Mouse (Mus musculus) layer of hippocampus, postnatal 10 days (tissue): ENCODE data around the gene Tfec. TPM values are rescaled to one million over a fixed set of nuclear protein-coding genes. Genes with fewer than 3 reads are reported as not detected.

Experiments used
- DNase-seq, 2 experiments: peaks; one replicate each; pipeline ENCODE4 v3.0.0; 2021; ENCODE audit warnings: low spot score in 2 of 2
- long read RNA-seq: library from polyadenylated mRNA; stranded (forward); transcript quantifications from one replicate; pipeline ENCODE4 v2.0.0, GENCODE M21; 2023
- total RNA-seq, 2 experiments: library from RNA; stranded (reverse); gene quantifications; 2 replicates each; pipeline ENCODE4 v1.2.3; 2021

Gene Tfec
- under 1 TPM in 1 of 2 experiments, not detected in 1; 0.46 TPM for total RNA-seq
- long read RNA-seq = 0 reads

DNA sequence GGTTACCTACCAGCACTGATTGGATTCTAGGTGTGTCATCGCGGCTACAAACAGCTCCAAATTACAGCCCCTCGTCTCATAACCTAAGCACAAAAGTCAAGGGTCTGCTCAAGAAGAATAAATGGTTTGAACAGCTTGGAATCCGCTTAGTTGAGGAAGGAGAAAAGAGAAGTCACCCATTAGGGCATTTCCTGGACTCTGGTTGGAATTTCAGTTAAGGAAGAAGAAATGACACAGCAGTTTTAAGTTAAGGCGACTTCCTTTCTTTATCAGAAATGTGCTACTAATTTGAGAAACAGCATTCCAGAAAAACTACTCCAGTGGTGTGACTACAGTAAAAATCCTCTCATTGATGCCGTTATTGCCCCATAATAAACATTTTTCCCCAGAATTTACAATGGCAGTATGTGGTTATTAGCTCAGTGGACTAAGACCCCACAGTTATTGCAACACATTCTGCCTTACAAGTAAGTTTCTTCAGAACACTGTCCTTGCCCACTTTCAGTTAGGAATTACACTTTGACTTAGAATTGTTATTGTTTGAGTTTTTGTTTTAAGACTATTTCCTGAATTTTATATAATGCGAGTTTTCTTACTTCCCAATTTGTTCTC, at the start of gene Tfec:
Gene Tfec (minus strand): TSS at position 191 of the 612 bp plus-strand sequence.
- DNase-seq = no peak

DNA sequence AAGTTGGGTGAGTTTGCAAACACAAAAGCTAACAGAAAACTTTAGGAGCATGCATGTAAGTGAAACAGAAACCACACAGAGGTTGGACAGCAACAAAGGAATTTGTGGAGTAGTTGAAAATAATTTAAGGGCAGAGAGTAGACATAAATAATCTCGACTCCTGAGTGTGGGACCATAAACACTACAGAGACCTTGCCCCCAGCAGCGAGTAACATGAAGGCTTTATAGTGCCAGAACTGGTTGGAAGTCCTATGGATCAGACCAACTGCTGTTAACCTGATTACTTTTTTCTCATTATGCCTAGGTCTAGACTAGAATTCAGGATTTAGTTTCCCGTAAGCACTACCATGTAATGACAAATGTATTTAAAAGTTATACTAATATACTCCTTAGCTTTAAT, 49.6 kb upstream of the Tfec start:
- no peak for DNase-seq

DNA sequence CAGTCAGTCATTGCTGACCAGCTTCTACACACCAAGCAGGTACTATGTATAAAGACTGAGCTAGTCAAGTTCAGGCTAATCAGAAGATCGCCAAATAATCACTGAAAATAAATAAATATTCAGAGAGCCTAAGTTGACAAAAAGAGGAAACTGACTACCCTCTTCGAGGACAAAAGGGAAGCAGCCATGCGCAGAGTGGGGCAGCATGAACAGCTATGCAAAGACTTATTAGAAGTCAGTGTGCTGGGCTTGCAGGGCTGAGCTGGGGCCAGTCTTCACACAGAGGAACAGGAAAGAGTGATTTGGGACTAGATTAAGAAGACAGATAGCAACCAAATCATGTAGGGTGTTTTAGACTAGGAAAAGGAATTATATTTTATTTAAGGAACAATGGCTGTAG, 45.3 kb upstream of the Tfec start:
- DNase-seq = no peak

DNA sequence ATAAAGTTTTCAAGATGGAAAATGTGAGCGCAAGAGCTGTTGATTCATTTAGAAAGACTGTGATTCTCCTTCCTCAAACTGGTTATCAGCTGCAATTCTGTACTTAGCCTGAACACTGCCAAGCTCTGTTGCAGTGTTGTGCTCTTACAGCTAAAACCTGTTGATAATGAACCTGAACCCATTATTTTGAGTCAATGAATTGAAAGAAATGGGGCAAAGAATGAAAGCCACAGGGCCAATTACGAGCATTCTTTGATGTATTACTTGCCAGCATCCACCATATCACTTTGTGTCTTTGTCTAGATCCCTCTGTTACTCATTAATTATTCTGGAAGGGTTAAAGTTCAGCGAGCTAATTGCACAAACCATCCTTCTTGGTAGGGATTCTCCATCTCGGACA, 44.2 kb upstream of the Tfec start:
- DNase-seq = no peak

DNA sequence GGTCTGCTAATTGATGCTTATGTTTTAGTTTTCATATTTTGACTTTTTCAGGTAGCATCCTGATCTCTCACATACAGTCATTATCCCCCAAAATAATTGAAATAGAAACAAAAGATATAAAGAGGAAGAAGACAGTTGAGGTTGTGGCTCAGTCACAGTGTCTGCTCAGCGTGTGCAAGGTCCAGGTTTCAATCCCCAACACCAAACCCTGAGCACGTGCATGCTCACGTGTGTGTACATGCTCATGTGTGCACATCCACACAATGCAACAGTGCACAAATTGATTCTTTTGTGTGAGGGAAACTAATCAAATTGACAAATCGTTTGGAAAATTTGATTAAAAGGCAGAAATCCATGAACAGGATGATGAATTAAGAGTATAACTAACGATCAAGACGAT, 32.8 kb upstream of the Tfec start:
- no peak for DNase-seq

DNA sequence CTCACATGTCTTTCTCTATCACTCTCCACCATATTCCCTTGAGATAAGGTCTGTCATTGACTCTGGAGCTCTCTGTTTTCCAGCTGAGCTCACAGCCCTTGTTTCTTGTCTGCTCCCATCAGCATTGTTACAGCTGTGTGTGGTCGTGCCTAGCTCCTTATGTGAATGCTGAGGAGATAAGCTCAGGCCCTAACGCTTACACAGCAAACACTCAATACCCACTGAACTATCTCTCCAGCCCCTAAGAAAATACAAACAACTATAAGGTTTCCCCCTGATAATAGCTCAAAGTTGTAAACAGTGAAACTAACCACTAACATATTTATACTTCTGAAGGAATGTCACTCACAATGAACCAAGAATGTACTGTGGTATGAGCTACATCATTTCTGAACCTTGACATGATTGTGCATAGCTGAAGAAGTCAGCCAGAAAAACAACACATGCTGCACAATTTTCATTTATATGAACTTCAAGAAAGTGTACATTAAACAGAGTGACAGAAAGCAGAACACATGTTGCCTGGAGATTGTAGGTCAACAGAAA, 21.9 kb upstream of the Tfec start:
- DNase-seq = no peak

DNA sequence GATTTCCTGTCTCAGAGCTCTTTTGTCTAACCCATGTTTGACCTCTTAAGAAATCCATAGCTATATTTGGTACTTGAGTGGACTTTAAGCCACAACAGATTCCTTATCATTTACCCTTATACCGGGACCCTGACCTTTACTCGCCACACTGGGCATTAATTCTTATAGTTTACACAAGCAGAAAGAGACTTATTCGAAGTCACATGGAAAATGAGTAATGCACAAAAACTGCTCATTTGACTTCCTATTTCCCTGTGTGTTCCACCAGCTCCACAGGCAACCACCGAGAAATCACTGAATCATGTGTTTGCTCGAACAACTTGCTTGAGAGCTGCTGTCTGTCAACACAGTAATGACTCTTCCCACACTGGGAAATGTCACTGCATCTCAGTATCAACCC, 6.4 kb downstream of the Tfec start:
- DNase-seq = no peak

DNA sequence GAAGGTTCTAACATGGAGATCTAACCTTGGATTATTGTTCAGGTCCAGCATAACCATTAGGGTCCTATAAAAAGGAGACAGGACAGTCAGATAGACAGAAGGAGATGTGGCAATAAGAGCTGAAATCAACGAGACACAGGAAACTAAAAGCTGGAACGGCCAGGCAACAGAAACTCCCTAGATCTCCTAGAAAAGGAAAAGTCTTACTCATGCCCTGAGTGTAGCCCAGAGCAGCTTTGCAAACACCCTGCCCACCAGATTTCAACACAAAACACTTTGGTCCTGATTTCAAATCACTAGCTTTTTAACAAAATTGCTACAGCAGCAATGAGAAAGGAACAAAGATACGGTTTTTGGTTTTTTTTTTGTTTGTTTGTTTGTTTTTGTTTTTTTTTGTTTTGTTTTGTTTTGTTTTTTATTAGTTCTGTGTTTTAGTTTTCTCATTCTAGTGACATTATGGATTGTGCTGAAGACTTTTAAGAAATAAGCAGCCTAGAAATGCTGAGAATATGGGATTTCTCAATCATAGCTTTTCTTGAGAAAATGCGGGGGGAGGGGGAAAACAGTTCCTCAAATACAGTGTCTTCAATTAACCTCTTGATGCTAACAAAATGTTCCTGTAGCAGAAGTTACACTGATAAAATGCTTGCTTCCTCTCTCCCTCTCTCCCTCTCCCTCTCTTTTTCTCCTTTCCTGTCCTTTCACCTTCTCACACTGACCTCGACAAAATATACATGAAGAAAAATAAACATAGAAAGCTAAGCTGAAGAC, 14.5 kb downstream of the Tfec start:
- DNase-seq = no peak

DNA sequence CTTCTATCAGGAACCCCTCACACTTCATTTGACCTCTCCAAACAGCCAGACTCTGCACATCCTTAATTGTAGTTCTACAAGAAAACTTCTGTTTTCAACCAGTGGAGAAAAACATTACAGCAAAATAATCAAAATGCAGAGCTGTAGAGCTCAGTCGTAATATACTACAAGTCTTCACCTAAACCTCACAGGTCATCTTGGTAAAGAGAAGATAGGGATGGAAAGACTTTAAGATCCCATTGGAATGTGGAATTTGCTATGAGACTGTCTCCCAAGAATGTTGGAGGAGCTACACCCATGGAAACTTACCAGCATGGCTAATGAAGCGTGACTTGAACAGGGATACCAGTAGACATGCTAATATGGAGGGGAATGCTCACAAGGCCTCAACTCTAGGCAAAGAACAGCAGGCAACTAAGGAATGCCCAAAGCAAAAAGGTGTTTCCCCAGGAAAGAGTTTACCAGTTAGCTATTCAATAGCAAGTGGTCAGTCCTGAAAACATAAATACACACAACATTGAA, 24.2 kb downstream of the Tfec start:
- no peak for DNase-seq

DNA sequence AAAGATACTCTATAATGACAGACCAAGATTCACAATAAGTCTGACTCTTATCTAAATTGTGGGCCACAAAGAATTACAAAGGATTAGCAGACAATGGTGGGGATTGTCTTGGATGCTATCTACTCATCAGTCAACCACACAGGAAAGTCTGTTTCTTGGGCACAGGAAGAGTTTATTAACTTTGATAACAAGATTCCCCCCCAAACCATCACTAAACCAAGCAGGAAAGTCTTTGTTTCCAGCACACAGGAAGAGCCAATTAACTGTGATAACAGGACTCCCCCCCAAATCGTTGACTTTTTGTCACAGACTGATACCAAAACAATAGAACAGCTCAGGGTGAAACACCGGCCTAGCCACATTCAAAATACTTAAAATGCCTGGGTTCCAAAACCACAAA, 28.2 kb downstream of the Tfec start:
- no peak for DNase-seq

DNA sequence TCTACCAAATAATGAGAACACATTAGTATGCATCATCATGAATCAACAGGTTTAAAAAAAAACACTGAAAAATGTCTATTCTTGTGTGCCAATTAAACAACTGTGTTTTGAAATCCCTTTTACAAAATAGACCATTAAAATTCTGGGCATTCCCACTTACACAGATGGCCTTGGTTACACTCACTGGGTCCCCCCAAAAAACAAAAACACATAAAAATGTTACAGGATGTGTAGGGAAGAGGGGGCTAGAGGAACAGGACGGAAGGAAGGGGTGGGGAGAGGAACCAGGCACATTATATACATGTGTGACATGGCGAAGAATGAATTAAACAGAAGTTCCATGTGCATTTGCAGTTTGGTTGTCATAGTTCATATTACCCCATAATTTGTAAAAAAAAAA, 29.9 kb downstream of the Tfec start:
- DNase-seq = no peak

DNA sequence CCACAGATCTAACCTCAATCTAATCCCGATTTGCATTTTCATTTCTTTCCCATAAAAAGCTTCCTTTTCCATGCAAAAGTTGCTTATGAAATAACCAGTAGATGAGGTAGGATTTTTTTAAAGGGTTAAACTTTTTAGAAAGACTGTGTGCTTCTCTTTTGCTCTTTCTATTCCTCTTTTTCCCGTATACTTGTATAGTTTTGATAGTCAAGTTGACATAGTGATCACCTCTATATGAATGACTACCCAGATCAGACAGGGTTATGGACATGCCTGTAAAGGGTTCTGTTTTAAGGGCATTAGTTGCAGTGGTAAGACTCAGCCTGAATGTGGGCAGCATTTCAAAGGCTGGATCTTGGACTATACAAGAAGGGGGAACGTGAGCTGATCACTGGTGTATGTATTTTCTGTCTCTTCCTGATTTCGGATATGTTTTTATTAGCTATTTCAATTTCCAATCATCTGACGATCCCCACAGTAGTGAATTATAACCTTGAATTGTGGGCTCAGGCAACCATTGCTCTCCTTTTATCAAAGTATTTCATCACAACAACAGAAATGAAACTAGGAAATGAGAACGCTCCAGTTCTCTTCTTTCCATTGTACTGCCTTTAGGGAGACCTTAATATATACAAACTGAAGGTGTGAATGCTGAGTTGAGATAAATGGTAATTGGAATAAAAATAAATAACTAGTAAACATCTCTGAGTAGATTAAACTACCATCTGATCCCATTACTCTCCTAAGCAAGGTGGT, 35.3 kb downstream of the Tfec start:
- no peak for DNase-seq

DNA sequence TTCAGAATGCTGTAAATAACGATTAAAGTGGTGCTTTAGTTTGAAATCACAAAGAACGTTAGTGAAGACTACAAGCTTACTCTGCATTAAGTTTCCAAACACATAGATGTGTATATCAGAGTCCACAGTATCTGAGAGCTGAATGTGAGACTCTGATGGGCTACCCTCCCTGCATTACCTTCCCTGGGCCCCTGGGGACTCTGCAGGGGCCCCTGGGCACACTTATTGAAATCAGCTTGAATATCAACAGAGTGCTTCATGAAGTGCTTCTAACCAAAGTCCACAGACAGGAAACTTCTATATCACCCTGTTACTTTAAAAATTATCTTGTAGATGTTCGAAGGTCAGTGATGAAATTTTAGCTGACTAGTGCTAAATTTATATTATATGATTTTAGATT, 36.2 kb downstream of the Tfec start:
- DNase-seq = no peak

DNA sequence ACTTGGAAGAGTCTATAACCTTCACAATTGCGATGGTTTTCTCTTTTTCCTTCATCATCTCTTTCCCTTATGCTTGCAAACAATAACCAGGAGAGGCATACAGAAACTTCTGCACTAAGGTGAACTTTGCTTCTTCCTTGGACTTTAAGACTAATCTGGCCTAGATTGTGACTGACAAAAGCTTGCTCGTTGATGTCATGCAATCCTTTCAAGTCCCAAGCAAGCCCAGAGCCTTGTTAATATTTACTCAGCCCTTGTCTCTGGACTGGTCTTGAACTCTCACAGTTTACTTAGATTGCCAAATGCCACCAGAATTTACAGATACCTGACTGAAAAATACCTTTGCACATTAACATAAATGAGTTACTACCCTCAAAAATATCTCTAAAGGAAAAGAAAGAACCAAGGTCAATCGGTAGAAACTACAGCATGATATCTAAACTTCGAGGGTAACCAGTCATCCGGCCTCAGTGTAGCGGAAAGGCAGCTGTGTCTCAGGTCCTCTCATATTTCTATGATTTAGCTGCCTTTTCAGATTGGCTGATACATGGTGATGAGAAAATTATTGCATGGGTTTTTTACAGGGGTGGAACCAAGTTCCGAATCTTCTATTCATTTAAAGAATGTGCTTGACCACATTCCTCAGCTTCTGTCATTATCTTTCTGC, 42.2 kb downstream of the Tfec start:
- DNase-seq = no peak

DNA sequence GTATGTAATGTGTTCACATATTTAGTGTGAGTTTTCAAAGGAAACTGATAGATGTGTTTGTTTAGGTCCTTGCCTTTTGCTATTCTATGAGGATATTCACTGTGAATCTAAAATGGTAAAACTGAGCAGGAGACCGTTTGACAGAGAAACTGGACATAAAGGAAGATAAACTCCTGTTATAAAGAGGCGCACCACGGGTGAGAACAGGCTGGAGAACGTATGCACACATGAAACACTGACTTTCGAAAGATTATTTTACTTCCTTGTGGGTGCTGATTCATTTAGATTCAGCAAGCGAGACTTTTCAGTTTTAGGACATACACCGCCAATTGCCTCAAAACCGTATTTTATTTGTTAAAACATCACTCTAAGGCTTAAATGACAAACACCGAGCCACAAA, 43.3 kb downstream of the Tfec start:
- no peak for DNase-seq

DNA sequence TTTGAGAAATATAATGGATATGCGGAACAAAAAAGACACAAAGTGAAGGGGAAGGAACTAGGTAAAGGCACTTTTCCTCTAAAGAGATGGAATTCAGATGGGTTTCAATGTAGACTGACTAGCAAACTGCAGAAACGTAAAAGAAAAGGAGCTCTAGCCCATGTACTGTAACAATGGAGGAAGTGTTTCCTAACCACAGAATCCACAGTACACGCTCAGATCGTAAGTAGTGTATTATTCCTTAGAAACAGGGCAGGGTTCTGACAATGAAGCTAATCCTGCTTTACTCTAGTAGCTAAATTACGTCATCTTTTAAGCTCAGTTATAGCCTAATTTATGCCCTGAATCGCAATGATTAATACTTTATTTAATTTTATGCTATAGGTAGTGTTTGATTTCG, 51.7 kb downstream of the Tfec start:
- DNase-seq = no peak

DNA sequence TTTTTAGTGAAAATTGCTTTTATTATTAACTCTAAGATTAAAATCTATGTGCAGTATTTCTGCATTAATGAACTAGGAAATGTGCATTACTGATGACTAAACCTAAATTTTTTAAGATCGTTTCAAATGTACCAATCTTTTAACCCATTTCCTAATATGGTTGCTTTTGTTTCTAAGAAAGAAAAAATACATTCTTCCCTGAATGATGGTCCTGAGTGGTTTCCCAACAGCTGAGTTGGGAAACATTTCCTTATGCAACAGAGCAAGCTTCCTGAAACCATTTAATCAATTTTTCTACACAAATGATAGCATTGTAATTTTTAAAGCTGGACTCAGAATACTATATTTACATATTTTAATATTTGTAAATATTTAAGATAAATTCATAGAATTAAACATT, 62.6 kb downstream of the Tfec start:
- no peak for DNase-seq

DNA sequence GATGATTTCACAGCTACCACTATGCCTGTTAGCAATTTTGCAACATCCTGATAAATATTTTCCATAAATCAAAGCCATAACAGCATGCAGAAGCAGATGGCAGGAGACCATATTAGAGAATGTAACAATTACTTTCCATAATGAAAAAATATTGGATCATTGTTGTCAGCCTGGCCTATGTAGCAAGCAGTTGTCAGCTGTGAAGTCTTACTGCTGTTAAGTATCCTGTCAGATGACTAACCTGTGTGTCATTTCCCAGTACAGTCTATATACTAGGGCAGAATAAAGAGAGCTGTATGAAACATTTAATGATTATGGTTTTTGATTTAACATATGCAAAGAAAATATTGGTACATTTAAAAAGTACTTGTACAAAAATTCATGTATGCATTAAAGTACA, 69.9 kb downstream of the Tfec start:
- DNase-seq = no peak

DNA sequence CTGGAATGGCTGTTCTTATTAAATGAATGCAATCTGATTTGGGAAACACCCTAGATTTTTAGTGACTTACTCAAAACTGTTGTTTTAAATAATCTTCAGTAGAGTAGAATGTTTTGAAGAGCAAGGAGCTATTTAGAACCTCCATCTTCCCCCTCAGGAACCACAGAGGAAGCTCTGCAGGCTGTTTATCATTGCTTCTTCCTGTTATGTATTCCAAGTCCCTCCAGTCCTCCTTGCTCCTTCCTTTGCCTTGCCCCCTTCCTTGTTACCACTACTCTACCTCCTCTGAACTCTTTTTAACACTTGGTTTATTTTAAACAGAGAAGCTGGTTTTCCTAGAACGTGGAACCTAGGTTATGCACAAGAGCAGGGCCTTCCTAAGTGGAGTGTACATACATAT, 76.3 kb downstream of the Tfec start:
- DNase-seq = no peak

DNA sequence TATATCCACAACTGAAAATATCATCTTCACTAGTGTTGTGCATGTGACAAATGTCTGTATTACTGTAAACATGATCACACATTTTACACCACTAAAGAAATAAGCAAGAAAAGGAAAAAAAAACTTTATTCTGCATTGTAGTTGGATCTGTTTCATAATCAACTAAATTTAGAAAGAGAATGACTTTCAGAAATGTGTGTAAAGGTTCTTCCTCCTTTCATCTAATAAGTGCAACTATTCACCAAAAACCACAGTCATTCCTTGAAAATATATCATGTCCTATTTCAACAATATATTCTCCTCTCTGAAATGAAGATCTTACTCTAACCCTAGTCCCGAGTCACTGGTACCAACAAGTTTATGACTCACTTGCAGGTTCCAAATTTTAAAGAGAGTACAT, 91.9 kb downstream of the Tfec start:
- no peak for DNase-seq

DNA sequence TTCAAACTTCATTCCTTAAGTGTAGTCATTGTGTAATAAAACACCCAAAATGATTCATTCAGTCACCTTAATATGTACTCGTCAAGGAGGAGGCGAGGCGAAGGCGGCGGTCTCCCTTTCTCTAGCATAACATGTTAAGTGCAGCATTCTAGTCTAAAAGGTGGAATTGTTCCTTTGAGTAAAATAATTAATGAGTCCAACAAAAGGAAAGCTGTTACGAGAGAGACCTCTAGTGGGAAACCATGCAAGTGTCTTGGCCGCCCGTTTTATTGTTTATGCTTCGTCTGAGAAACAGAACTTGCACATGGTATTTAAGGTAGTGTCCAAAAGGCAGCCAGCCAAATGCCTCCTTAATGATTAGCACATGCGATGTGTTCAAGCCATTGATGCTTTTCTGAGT, 100.6 kb downstream of the Tfec start:
- peak; percentile 38 to 57 for DNase-seq
